Mouse (Mus musculus) embryonic fibroblast, embryonic 13.5 days (primary cell): ENCODE measurements around the gene Aco2.

Experiments used
- CTCF ChIP-seq: IDR thresholded peaks from 2 replicates; pipeline ENCODE4 v1.5.1; 2011; ENCODE audit warnings: mild to moderate bottlenecking, control low read depth, low read length, moderate library complexity, borderline replicate concordance; ENCODE audit not compliant: insufficient read depth
- POLR2A ChIP-seq: IDR thresholded peaks from 2 replicates; pipeline ENCODE4 v1.6.1; 2011; ENCODE audit warnings: low read depth, mild to moderate bottlenecking, control low read depth, low read length, moderate library complexity

GRCm38 (mm10) chr15:81846755-81847154, 25.4 kb upstream of the Aco2 start:
- TF ChIP-seq CTCF, result no peak
- TF ChIP-seq POLR2A, result no peak
